Mouse (Mus musculus): ENCODE measurements around the gene Eif3i.

Gene Eif3i

DNA sequence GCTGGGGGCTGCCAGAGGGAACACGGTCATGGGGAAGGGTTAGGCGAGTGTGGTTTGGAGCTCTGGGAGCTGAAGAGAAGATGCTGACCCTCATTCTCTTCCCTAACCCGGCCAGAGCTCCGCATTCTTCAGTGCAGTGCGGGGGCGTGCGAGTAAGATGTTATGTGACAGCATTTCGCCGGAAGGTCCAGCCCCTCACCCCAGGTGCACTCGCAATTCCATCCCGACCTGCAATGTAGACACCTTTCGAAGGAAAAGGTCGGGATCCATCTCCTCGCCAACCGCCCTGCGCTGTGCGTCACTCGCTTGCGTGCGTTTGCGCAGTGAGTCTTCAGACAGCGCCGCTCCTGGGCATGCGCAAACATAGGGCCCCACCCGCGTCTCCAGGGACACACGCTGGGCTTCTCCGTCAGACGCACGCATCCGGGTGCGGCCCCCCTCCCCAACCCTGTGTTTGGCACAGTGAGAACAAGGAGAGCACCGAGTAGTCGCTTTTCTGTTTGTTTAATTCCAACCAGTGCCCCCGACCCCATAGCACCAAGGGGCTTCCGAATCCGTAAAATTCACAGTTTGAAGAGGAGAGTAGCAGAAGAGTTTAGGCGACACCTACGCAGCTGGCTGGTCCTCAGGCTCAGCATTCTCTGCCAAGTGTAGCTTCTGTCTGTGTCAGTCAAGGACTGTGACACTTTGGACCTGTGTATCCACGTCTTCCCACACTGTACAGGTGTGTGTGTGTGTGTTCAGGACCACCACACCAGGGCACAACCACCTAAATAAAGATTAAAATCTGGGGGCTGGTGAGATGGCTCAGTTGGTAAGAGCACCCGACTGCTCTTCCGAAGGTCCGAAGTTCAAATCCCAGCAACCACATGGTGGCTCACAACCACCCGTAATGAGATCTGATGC is 18.6 kb upstream of the Eif3i start, which contains the start of gene Iqcc:
Iqcc (minus strand) TSS at position 314 of the 906 bp plus-strand sequence.
- peak; percentile 89 to 90 for DNase-seq (ENCODE audit: low spot score in 2 of 2)

DNA sequence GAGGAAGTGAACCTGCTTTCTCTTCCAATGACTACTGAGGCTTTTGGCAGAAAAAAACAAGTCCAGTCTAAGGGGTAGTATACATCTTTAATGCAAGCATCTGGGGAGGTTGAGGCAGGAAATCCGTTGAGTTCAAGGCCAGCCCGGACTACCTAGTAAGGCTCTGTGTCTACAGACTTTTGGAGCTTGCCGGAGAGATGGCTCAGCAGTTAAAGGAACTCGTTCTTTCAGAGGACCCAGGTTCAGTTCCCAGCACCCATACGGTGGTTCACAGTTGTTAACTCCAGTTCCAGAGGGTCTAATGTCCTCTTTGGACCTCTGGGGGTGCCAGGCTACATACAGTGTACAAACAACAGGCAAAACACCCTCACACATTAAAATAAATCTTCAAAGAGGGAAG is 17.6 kb upstream of the Eif3i start:
- no peak for DNase-seq (ENCODE audit: low spot score in 2 of 2)

DNA sequence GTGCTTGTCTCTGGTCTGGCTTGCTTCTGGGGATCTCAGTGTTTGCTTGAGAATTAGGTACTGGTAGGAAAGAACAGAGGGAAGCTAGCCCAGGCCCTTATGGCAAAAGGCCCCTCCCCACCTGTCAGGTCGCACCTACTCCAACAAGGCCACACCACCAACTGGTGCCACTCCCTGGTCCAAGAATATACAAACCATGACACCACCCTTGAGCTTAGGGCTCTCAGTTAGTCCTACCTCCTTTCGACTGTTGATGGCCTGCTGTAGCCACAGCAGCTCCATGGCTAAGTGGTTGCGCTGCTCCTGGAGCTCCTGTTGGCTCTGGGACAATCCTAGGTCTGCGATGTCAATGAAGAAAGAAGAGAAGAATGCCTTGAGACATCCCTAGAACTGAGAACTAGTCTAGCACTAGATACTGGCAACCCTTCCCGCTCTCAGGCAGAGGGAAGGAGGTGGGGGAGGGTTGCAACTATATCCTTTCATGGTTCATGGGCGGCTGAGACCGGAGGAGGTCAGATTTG is 16.7 kb upstream of the Eif3i start:
- no peak for DNase-seq (ENCODE audit: low spot score in 2 of 2)

GRCm38 (mm10) chr4:129616631-129617030 is 16.2 kb upstream of the Eif3i start:
- no peak for DNase-seq (ENCODE audit: low spot score in 2 of 2)

DNA sequence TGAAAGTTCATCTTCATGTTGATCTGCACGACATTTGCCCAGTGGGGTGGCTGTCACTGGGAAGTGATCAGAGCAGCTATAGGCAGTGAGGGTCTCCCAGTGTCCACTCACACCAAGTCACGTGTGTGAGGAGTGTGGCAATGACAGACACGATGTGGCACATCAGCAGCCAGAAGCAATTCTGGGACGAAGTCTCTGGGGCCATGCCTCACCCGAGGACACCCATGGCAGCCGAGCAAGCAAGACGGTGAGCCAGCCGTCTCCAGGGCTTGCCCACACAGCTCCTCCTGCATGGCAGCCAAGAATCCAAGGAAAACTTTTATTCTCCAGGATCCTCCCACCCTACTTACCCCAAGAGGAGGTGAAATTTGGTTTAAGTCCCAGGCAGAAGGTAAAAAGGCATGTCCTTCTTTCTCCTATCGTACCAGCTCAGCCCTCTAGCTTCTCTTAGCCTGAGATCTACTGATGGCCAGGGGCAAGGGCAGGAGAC is 15.4 kb upstream of the Eif3i start:
- no peak for DNase-seq (ENCODE audit: low spot score in 2 of 2)

DNA sequence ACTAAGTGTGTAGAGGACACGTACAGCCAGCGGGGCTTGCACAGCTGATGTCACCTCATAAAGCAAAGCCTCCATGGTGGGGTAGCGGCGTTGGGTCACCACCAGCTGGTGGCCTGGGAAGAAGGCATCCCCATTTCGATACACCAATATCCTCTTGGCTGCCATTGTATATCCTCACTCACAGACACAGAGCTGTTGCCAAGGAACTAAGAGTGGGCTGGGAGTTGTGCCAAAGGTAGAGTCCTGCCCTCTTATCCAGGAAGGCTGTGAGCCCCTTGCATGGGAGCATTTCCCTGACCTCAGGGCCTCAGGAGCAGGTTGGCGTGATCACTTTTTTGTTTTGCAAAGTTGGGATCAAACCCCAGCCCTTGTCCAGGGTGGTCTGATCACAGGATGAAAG is 13.6 kb upstream of the Eif3i start, which contains the start of gene Dcdc2b:
Dcdc2b (minus strand) TSS at position 165 of the 400 bp plus-strand sequence.
- no peak for DNase-seq (ENCODE audit: low spot score in 2 of 2)

GRCm38 (mm10) chr4:129610472-129610871 is 10.0 kb upstream of the Eif3i start:
- DNase-seq (ENCODE audit: low spot score in 2 of 2), result no peak

DNA sequence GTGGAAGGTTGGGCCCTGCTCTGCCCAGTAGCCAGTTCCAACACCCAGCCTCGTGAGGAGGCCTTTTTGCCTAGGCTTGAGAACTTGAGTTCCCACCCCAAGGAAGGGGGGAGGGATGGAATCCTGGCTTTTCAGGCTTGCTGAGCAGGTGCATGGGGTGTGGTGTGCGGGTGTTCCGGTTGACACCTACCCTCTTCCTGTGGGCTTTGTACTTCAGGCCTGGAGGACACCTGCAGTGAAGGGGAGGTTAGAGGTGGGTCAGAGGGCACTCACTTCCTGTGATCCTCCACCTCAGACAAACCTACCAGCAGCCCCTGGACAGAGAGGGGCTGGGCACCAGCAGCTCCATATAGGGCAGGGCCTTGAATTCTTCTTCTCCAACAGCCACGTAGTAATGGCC is 9.6 kb upstream of the Eif3i start:
- no peak for DNase-seq (ENCODE audit: low spot score in 2 of 2)

DNA sequence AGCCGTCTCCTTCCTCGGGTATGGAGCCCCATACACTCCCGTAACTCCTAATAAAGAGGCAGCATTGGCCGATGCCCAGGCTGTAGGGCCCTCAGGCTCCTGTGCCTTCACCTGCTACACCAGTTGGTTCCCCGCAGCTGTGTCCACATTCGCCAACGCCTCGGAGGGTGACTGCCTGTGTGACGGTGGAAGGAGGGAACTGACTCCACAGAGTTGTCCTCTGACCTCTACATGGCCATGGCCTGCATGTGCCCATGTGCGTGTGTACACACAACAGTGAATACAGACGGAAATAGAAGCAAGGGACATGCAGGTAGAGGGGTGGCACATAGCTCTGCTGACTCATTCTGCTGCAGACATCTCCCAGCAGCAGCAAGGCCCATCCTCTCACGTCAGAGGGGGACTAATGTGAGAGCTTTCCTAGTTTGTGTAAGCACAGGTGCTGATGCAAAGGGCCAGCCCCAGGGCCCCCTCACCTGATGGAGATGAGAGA is 8.7 kb upstream of the Eif3i start:
- no peak for DNase-seq (ENCODE audit: low spot score in 2 of 2)

DNA sequence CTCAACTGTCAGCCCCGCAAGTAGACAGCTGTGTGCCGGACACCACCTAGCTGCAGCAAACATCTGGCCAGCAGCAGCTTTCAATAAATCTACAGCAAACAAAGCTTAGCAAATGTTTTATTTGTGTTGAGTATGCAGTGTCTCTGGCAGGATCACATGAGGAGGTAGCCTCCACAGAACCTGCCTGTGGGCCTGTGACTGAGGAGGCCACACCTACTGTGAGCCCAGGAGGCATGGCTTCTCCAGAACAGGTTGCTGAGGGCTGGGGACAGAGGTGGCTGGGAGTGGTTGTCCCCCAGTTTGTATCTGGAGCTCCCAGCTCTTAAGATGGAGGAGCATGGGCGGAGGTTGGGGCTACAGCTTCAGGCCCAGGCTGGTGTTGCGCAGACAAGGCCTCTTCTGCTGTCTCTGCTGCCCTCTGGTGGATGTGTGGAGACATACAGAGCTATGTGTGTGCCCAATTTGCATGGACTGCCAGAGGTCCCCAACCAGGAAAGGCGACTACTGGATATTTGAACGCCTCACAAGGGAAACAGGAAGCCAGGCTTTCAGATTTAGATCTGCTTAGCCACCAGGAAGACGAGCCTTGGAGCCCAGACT is 8.1 kb upstream of the Eif3i start:
- peak; percentile 57 to 81 for DNase-seq (ENCODE audit: low spot score in 2 of 2)

- no peak for DNase-seq (ENCODE audit: low spot score in 2 of 2)
Observed at GRCm38 (mm10) chr4:129588865-129589264, 11.6 kb downstream of the Eif3i start.

GRCm38 (mm10) chr4:129586943-129587342 is 13.5 kb downstream of the Eif3i start:
- DNase-seq (ENCODE audit: low spot score in 2 of 2), result no peak

- no peak for DNase-seq (ENCODE audit: low spot score in 2 of 2)
Observed at GRCm38 (mm10) chr4:129585773-129586172, 14.7 kb downstream of the Eif3i start.

DNA sequence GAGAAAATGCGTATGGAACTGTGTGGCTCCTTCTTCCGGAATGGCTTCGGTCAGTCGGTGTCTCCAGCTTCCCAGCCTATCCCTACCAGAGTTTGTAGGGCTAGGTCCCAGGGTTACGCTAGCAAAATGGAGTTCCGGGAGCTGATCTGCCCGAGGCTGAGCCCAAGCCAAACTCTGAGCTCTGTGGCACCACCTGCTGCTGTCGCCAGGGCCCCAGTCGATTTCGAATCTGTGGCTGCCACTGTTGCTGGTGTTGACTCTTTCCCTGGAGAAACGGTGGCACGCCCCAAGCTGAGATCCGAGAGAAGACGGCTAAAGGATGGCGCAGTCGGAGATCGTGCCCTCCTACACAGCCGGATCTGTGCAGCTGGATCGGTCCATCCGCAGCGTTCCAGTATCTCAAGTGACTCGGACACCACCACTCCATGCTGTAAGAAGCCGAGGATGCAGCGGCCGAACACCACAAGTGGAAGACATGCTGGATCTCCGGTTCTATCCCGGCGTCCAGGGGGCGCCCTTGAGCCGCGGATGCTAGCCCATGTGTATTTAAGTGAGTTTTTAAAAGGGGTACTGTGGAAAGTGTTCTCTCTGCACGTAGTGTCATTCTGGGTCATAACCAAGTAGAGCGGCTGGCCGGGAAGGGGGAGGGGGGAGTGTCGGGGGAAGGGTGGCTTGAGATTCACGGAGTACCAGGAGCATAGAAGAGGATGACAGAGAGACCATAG is 15.4 kb downstream of the Eif3i start:
- peak; percentile 79 to 86 for DNase-seq (ENCODE audit: low spot score in 2 of 2)

- no peak for DNase-seq (ENCODE audit: low spot score in 2 of 2)
Observed at GRCm38 (mm10) chr4:129584370-129584769, 16.1 kb downstream of the Eif3i start.

- no peak for DNase-seq (ENCODE audit: low spot score in 2 of 2)
Observed at GRCm38 (mm10) chr4:129582251-129582650, 18.2 kb downstream of the Eif3i start.

DNA sequence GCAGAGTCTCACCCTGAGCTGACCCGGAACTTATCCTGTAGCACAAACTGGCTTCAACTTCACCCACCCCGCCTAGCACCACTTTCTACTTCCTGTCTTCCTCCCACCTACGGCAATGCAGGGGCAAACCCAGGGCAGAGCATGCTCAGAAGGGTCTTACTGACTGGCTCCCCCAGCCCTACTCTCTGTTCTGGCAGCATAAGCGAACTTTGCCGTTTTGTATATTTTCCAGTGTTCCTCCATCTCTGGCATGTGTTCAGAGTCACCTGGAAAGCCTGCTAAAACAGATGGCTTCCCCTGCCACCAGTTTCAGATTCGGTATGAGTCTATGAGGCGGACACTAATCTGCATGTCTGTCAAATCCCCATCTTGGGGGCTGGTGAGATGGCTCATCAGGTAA is 20.1 kb downstream of the Eif3i start:
- DNase-seq (ENCODE audit: low spot score in 2 of 2), result no peak

GRCm38 (mm10) chr4:129578466-129578865 is 22.0 kb downstream of the Eif3i start, which contains the start of gene Fam167b:
TSS of gene Fam167b (minus strand) at chr4:129578549.
- no peak for DNase-seq (ENCODE audit: low spot score in 2 of 2)

- no peak for DNase-seq (ENCODE audit: low spot score in 2 of 2)
Observed at GRCm38 (mm10) chr4:129577688-129578087, 22.8 kb downstream of the Eif3i start.

GRCm38 (mm10) chr4:129576863-129577491 is 23.5 kb downstream of the Eif3i start:
- DNase-seq (ENCODE audit: low spot score in 2 of 2), result peak; percentile 59 to 69

GRCm38 (mm10) chr4:129575171-129575844 is 25.1 kb downstream of the Eif3i start:
- DNase-seq (ENCODE audit: low spot score in 2 of 2), result peak; percentile 49 to 51

Measured in spleen, postnatal 14 days (tissue).